Mouse (Mus musculus) brain, adult 2 months (tissue): ENCODE measurements around the gene Gng3.

Experiments used
- DNase-seq: peaks from one replicate; pipeline ENCODE4 v3.0.0; 2011; ENCODE audit warnings: low read depth, low spot score

Gene Gng3

GRCm38 (mm10) chr19:8806810-8807209 is 32.2 kb downstream of the Gng3 start:
- DNase-seq, result no peak

GRCm38 (mm10) chr19:8803879-8804660 is 34.9 kb downstream of the Gng3 start:
- no peak for DNase-seq

- peak; percentile 48 for DNase-seq
These were observed 35.7 kb downstream of the Gng3 start for GRCm38 (mm10) chr19:8803204-8803780.

- peak; percentile 100 for DNase-seq
These were observed 36.7 kb downstream of the Gng3 start, which contains the start of gene Zbtb3 for GRCm38 (mm10) chr19:8802130-8802821. Gene Zbtb3 (plus strand): TSS chr19:8802555.

GRCm38 (mm10) chr19:8798947-8799315 is 40.1 kb downstream of the Gng3 start:
- DNase-seq, result no peak

GRCm38 (mm10) chr19:8798264-8798946 is 40.6 kb downstream of the Gng3 start, which contains the start of gene Polr2g:
Gene Polr2g (minus strand): TSS chr19:8798577.
- peak; percentile 98 for DNase-seq

- peak; percentile 40 for DNase-seq
These were observed 48.8 kb downstream of the Gng3 start for GRCm38 (mm10) chr19:8790171-8790570.

- DNase-seq, result peak; percentile 81
These were observed 49.8 kb downstream of the Gng3 start for GRCm38 (mm10) chr19:8789171-8789570.

- peak; percentile 72 for DNase-seq
These were observed 50.5 kb downstream of the Gng3 start for GRCm38 (mm10) chr19:8788521-8788920.
